Mouse (Mus musculus) monocyte, adult 5-6 weeks (primary cell): ENCODE measurements around the gene Chka. TPM values are rescaled to one million over a fixed set of nuclear protein-coding genes. Genes with fewer than 3 reads are reported as not detected.
A peak's percentile ranks its signal among the peaks of the same experiment; 100 is the strongest.

Source experiments
- ATAC-seq: fragments of 153-309, 156-312 bp; replicated peaks from 2 replicates; pipeline ENCODE4 v1.8.0; 2017; ENCODE audit warnings: mild to moderate bottlenecking; ENCODE audit not compliant: low TSS enrichment, insufficient number of reproducible peaks, severe bottlenecking, poor library complexity, low FRiP score
- total RNA-seq: library from RNA; stranded (forward); fragments of 200-1000, 200-491, 200-594 nt; gene quantifications from 3 replicates; pipeline ENCODE4 v1.2.3, GENCODE M21; 2017

The Chka gene
- total RNA-seq, result 34.8 to 59.4 TPM (median 42.0 TPM) in 3 replicates

- peak; percentile 82 for ATAC-seq
These were observed at the start of gene Chka for GRCm38 (mm10) chr19:3851502-3851962. Gene Chka (plus strand): TSS chr19:3851773.

- ATAC-seq, result no peak
These were observed 46.0 kb upstream of the Chka start for GRCm38 (mm10) chr19:3805526-3805925.

DNA sequence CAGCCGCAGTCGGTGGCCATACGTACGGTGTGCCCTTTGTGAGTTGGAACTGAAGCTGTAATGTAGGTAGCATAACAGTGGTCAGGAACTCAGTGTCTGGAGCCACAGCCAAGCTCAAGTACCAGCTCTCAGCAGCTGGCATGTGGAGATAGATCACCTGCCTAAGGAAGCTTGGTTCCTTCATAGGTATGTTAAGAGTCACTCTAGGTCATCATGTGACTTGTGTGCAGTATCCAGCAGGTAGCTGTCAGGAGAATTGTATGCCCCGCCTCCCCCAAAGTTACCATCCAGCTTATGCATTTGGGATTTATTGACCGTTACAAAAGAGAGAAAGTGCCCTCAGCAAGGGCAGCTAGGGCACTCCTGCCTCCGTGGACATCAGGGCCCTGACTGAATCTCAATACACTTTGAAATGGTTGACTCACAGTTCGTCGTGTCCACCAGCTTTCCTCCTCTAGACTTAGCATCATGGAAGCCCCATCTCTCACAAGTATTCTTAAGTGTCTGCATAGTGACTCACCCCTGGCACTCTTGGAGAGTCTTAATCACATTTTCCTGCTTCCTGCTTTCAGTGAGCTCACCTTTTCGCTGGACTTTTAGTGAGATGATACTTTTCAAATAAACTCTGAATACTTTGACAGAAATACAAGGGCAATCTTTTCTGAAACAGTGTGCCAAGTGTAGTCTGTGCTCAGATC lies 40.9 kb upstream of the Chka start:
- ATAC-seq, result no peak

DNA sequence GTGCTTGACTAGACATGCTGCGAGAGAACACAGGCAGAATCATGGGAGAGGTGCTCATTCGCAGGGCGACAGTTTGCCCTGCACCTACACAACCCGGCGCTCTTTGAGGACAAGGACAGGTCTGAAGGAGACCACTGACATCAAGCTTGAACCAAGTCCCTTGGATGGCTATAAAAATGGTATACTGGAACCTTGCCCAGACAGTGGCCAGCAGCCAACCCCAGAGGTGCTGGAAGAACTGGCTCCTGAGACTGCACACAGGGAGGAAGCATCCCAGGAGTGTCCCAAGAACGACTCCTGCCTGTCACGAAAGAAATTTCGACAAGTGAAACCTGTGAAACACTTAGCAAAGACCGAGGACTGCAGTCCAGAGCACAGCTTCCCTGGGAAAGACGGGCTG lies 37.1 kb upstream of the Chka start:
- ATAC-seq, result no peak

GRCm38 (mm10) chr19:3815824-3816223 lies 35.7 kb upstream of the Chka start:
- ATAC-seq, result no peak

GRCm38 (mm10) chr19:3819080-3819479 lies 32.5 kb upstream of the Chka start:
- no peak for ATAC-seq

DNA sequence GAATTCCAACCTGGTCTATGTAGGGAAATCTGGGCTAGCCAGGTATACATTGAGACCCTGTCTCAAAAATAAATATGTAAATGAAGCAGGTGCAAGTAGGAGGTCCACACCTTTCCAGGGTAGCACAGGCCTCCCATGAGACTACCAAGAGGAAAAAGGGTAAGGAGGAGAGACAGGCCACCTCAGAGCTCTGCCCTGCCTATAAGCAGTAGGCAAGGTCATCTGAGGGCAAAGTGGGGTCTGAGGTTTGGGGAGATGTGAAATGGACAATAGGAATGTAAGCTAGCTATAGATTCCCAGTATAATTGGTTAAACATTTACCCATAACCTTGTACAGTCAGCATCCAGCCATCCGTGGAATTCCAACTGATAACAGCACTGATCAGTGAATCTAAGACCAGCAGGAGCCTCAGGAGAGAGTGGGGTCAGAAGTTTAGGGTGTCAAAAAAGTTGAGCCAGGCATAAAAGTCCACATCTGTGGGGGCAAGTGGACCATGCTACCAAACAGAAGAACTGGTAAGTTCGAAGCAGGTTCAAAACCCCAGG lies 31.6 kb upstream of the Chka start:
- no peak for ATAC-seq

- ATAC-seq, result no peak
These were observed 26.5 kb upstream of the Chka start for GRCm38 (mm10) chr19:3825044-3825443.

DNA sequence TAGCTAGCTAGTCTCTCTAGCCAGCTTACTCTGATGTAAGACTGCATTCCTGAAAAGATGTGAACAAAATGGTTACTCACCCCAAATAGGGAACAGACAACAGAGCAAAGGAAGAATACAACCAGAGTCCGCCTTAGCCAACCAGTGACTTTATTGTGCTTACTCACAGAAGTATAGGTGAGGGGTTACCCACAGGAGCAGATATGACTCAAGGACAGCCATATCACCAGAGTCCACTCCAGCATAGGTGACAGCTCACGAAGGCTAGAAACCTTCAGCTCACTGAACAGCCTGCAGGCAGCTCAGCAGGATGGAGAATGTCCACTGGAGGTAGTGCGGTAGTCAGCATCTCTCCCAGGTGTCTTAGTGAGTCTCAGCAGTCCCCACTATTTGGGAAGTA lies 21.7 kb upstream of the Chka start:
- no peak for ATAC-seq

GRCm38 (mm10) chr19:3831716-3832115 lies 19.9 kb upstream of the Chka start:
- ATAC-seq, result no peak

- ATAC-seq, result peak; percentile 72
These were observed 18.7 kb upstream of the Chka start for GRCm38 (mm10) chr19:3832851-3833353.

GRCm38 (mm10) chr19:3834301-3834700 lies 17.3 kb upstream of the Chka start:
- ATAC-seq, result no peak

DNA sequence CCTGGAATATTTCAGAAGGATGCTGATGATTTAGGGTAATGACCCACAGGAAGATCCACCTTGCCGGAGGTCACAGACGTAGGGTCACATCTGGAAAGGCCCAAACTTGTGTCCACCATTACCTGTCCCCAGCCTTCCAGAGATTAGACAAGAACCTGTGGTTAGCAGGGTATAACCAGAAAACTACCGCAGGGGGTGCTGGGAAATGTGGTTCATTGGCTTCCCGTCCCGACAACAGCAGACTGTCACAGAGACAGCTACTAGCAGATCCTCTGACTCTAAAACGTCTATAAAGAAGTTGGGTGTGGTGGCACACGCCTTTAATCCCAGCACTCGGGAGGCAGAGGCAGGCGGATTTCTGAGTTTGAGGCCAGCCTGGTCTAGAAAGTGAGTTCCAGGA lies 14.8 kb upstream of the Chka start:
- no peak for ATAC-seq

- ATAC-seq, result no peak
These were observed 12.6 kb upstream of the Chka start for GRCm38 (mm10) chr19:3838931-3839330.

GRCm38 (mm10) chr19:3839686-3840085 lies 11.9 kb upstream of the Chka start:
- no peak for ATAC-seq

- ATAC-seq, result no peak
These were observed 11.3 kb upstream of the Chka start for GRCm38 (mm10) chr19:3840214-3840651.

DNA sequence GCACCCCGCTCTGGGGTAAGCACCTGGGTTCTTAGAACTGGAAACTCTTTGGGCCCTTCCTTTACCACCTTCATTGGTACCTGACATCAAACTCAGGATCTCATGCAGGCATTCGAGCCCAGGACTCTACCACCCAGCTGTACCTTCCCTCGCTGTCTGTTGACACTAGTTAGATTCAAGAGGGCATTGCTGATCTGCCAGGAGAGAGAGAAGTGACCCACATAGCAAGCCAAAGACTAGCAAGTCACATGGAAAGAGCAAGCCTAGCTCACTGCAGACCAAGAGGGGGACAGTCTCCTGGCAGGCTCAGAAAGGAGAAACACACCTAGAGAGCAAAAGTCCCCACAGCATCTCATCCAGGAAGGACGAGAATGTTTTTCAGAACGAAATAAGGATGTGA lies 10.9 kb upstream of the Chka start:
- ATAC-seq, result no peak

GRCm38 (mm10) chr19:3842359-3843148 lies 9.0 kb upstream of the Chka start:
- no peak for ATAC-seq

DNA sequence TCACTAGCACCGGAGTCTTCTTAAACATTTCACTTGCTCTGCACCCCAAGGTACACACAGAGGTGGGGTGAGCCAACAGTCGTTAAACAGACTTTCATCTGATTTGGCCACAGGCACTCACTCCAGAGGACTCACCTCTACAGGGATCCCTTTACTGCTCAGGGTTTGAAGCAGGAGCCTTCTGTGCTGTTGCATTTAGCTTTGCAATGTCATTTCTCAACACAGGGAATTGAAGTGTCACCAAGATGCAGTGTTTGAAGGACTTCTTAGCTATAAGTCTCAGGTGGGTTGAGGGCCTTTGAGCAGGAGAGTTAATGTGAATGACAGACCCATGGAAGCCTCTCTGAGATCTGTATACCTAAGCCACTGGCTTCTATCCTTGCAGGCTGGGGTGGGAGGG lies 7.9 kb upstream of the Chka start:
- ATAC-seq, result no peak

DNA sequence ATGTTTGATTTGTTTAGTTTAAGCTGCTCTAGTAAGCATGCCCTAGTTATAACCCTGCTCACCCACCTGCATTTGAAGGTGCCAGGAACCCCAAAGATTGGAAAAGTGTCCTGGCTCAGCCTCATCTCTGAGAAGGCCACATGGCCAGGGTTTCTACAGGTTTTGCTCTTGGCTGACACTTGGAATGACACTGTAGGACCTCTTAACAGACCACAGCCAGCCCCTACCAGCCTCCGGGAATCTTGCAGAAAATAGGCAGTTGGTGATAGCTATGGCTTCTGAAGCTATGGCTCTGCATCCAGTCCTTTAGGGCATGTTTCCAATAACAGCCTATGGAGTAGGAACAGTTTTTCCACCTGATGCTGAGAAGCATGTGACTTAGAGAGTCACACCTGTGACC lies 6.7 kb upstream of the Chka start:
- no peak for ATAC-seq
